Mouse (Mus musculus) G1E-ER4 (cell line): Measurements from ENCODE around the gene Cd276. TPM values are rescaled to one million over a fixed set of nuclear protein-coding genes. Genes with fewer than 3 reads are reported as not detected.

Experiments
- GATA1 ChIP-seq: IDR thresholded peaks from one replicate; pipeline ENCODE4 v1.8.0; 2012; ENCODE audit warnings: low read length, inconsistent platforms
- polyA plus RNA-seq: library from polyadenylated mRNA; stranded (reverse); fragments of >175 nt; gene quantifications from 2 replicates; pipeline ENCODE4 v1.2.3, GENCODE M21; 2012

Gene Cd276
- polyA plus RNA-seq, 1 experiment: not detected

GRCm38 (mm10) chr9:58489133-58489864 is 65.9 kb downstream of the Cd276 start:
- TF ChIP-seq GATA1: no peak

- TF ChIP-seq GATA1: no peak
These were observed 67.1 kb downstream of the Cd276 start, which contains the start of gene Insyn1 for GRCm38 (mm10) chr9:58487851-58488801. Gene Insyn1 (plus strand): TSS chr9:58488603.

- no peak for TF ChIP-seq GATA1
These were observed 68.2 kb downstream of the Cd276 start for GRCm38 (mm10) chr9:58487076-58487475.

Other genes with a start within 250 kb of the Cd276 start
- gene Loxl1, start 242.3 kb downstream of the Cd276 start, polyA plus RNA-seq: not detected in 2 replicates
- gene Tbc1d21, start 185.0 kb downstream of the Cd276 start, polyA plus RNA-seq: not detected in 2 replicates
- not detected in 2 replicates for gene Insyn1, start 66.8 kb downstream of the Cd276 start, polyA plus RNA-seq
- gene Nptn, start 26.8 kb upstream of the Cd276 start, polyA plus RNA-seq: 132 and 193 TPM in 2 replicates
- gene Rec114, start 188.5 kb upstream of the Cd276 start, polyA plus RNA-seq: not detected in 2 replicates